Mouse (Mus musculus) liver, embryonic 14.5 days (tissue): ENCODE measurements at regions not wholly inside any gene's neighbourhood (a gene's known extent, or its start where the extent isn't known, plus 50 kb on each side); places are given as distances from the start of the nearest gene placed in this dataset.

Source experiments
- CTCF ChIP-seq: IDR thresholded peaks from 2 replicates; pipeline ENCODE4 v1.5.1; 2016; ENCODE audit warnings: antibody characterized with exemption, low read depth, control low read depth
- EP300 ChIP-seq: IDR thresholded peaks from 2 replicates; pipeline ENCODE4 v1.6.1; 2016; ENCODE audit warnings: antibody characterized with exemption, low read depth

DNA sequence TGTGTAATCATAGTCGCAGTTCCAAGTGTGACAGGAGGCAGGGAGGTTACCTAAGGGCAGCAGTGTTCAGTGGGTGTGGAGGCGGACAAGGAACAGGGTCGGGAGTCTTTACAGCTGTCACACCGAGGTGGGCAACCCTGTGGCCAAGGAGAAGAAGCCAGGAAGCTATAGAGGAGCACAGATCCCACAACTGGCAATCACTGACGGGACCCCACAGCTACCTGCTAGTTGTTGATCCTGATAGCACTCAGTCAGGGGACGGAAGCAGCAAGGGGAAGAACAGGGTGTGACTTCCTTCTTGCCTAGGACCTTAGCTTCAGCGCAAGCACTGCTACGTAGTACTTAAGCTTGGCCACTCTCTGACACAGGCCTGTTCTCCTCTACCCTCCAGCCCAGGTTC lies 188.2 kb downstream of the Irx2 start:
- TF ChIP-seq CTCF (no peak), EP300 (no peak)
